Mouse (Mus musculus): Measurements from ENCODE around the gene Bmyc.

DNA sequence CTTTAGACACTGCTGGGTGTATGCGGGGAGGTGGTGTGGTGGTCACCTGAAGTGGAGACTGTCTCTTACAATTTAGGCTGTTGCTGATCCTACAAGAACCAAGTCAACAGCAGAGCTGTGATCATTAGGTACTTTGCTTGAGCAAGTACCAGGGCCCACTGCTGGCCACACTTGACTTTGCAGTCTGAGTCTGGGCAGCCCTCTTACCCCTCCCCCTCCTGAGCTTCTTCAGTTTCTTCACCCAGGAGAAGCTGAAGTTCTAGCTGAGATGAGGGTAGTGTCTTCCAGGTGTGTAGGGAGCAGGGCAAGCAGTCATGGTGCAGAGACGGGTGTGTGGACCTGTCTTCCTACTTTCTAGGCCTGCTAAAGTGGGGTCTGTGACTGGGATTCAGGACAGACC is 1.6 kb downstream of the Bmyc start:
- no peak for TF ChIP-seq EP300 (IDR thresholded peaks at IDR 0.05; ENCODE audit: low read depth)
- TF ChIP-seq CTCF (IDR thresholded peaks at IDR 0.05; ENCODE audit: low read depth): no peak

All from heart, postnatal 0 days (tissue).